ENCODE assay signal across 18 mouse cellular contexts in genomic region chr16:22038554-22038953, GRCm38 (mm10). TPM values are rescaled to one million over a fixed set of nuclear protein-coding genes. Genes with fewer than 3 reads are reported as not detected.
"Had no signal": no experiment of that assay in that cellular context is flagged by ENCODE, and none has a peak within 500 bp of the region (broad histone marks: within the 10 kb centered on the region; RNA-seq: fewer than 3 reads in every experiment).

No protein-coding gene starts in this region.

- DNase-seq: liver, postnatal 0 days; lung, adult 2 months; lung, postnatal 14 days; lung, postnatal 36 days; right cerebral cortex, postnatal 14 days; thymus, adult 18-20 months; thymus, postnatal 14 days; thymus, postnatal 36 days had no signal

- H3K4me3 ChIP-seq: lung, embryonic 15.5 days; megakaryocyte, embryonic 14.5 days; midbrain, embryonic 12.5 days; midbrain, embryonic 15.5 days; neural tube, embryonic 12.5 days; stomach, embryonic 15.5 days had no signal

- H3K9ac ChIP-seq: liver, postnatal 0 days; lung, embryonic 15.5 days; midbrain, embryonic 12.5 days; midbrain, embryonic 15.5 days; neural tube, embryonic 12.5 days; stomach, embryonic 15.5 days had no signal

- H3K4me2 ChIP-seq: lung, embryonic 15.5 days; midbrain, embryonic 12.5 days; midbrain, embryonic 15.5 days; neural tube, embryonic 12.5 days; stomach, embryonic 15.5 days had no signal

- H3K4me1 ChIP-seq: lung, embryonic 15.5 days; midbrain, embryonic 12.5 days; midbrain, embryonic 15.5 days; neural tube, embryonic 12.5 days; stomach, embryonic 15.5 days had no signal

- ATAC-seq: liver, postnatal 0 days; lung, postnatal 0 days; midbrain, embryonic 15.5 days had no signal

- H3K27me3 ChIP-seq: lung, embryonic 15.5 days; megakaryocyte, embryonic 14.5 days; midbrain, embryonic 12.5 days; midbrain, embryonic 15.5 days; neural tube, embryonic 12.5 days; stomach, embryonic 15.5 days had no signal

- H3K9me3 ChIP-seq: lung, embryonic 15.5 days; megakaryocyte, embryonic 14.5 days; midbrain, embryonic 12.5 days; midbrain, embryonic 15.5 days; neural tube, embryonic 12.5 days; stomach, embryonic 15.5 days had no signal

- H3K27ac ChIP-seq: lung, embryonic 15.5 days; macrophage; midbrain, embryonic 12.5 days; midbrain, embryonic 15.5 days; neural tube, embryonic 12.5 days; stomach, embryonic 15.5 days; stomach, postnatal 0 days had no signal

RNA-seq across cellular contexts. Expression of gene Liph, which starts 43.1 kb away (rescaled TPM):
- total RNA-seq: monocyte, adult 5-6 weeks had no signal
